Mouse (Mus musculus) limb, embryonic 14.5 days (tissue): ENCODE measurements around the gene Tuba4a. TPM values are rescaled to one million over a fixed set of nuclear protein-coding genes. Genes with fewer than 3 reads are reported as not detected.
A peak's percentile ranks its signal among the peaks of the same experiment; 100 is the strongest.

ENCODE experiments used
- ATAC-seq: fragments of 200-750 bp; cut with Nextera tagmentation; 2 replicates; pipeline ENCODE4 v1.8.0; 2017; ENCODE audit warnings: low read depth, moderate number of reproducible peaks, moderate TSS enrichment; ENCODE audit not compliant: low FRiP score
- DNase-seq: peaks from one replicate; pipeline ENCODE4 v3.0.0-alpha.2; 2015; ENCODE audit warnings: low spot score
- H3K27ac ChIP-seq: fragments of 300-500 bp; sonication (generic); replicated peaks from 2 replicates; pipeline ENCODE4 v1.5.1; 2014; ENCODE audit warnings: low read depth, mild to moderate bottlenecking, low read length, moderate library complexity, mixed read lengths
- H3K27me3 ChIP-seq: fragments of 300-500 bp; sonication (generic); 2 replicates; pipeline ENCODE4 v1.6.1; 2014; ENCODE audit warnings: low read length, mixed read lengths; ENCODE audit not compliant: control insufficient read depth, insufficient read depth
- H3K36me3 ChIP-seq: fragments of 300-500 bp; sonication (generic); 2 replicates; pipeline ENCODE4 v1.6.1; 2014; ENCODE audit warnings: mild to moderate bottlenecking, low read length, moderate library complexity, mixed read lengths; ENCODE audit not compliant: control insufficient read depth, insufficient read depth
- H3K4me1 ChIP-seq: fragments of 300-500 bp; sonication (generic); 2 replicates; pipeline ENCODE4 v1.6.1; 2014; ENCODE audit warnings: antibody characterized with exemption, low read length, mixed read lengths; ENCODE audit not compliant: control insufficient read depth, insufficient read depth
- H3K4me2 ChIP-seq: fragments of 300-500 bp; sonication (generic); replicated peaks from 2 replicates; pipeline ENCODE4 v1.6.1; 2014; ENCODE audit warnings: low read depth, mild to moderate bottlenecking, low read length, moderate library complexity; ENCODE audit not compliant: severe bottlenecking
- H3K4me3 ChIP-seq: fragments of 300-500 bp; sonication (generic); replicated peaks from 2 replicates; pipeline ENCODE4 v1.5.1; 2014; ENCODE audit warnings: low read length
- H3K9ac ChIP-seq: fragments of 300-500 bp; sonication (generic); 2 replicates; pipeline ENCODE4 v1.6.1; 2014; ENCODE audit warnings: mild to moderate bottlenecking, low read depth, low read length, moderate library complexity; ENCODE audit not compliant: severe bottlenecking
- H3K9me3 ChIP-seq: fragments of 300-500 bp; sonication (generic); 2 replicates; pipeline ENCODE4 v1.6.1; 2016; ENCODE audit warnings: low read length; ENCODE audit not compliant: control insufficient read depth
- POLR2A ChIP-seq: fragments of 200-500 bp; IDR thresholded peaks from 2 replicates; pipeline ENCODE4 v1.8.0; 2012; ENCODE audit warnings: inconsistent platforms, mild to moderate bottlenecking, moderate library complexity, borderline replicate concordance; ENCODE audit not compliant: insufficient read depth, insufficient read length; ENCODE audit errors: extremely low read depth
- WGBS: fragments of 180-500 bp; shearing (Covaris S2); extraction: QIAGEN DNeasy Blood & Tissue Kit; methylation state at CpG from one replicate; pipeline ENCODE4 v1.1.7; 2014; 5-methylcytosine and 5-hydroxymethylcytosine counted together
- polyA plus RNA-seq, 2 experiments: library from polyadenylated mRNA; depleted of rRNA in 1 of 2; stranded (reverse) in 1 of 2; unstranded in 1 of 2; fragments of >200 nt; fragmentation: Nextera tagmentation in 1 of 2; extraction: Ambion mirVana in 1 of 2; gene quantifications; 2 replicates each; pipeline versions ENCODE4 v1.2.1 to v1.2.3; 2012 to 2014

The Tuba4a gene
- polyA plus RNA-seq, 2 experiments: 25.1 to 55.9 TPM

GRCm38 (mm10) chr1:75226138-75226537 is 6.5 kb upstream of the Tuba4a start:
- no peaks in the 10 kb centered on the region for H3K36me3 ChIP-seq
- ATAC-seq (no peak), DNase-seq (no peak)
- no peaks in the 10 kb centered on the region for H3K4me1 ChIP-seq
- no peak overlapping the region for H3K27ac ChIP-seq
- H3K4me2 ChIP-seq: no peak overlapping the region
- H3K9ac ChIP-seq: no peak overlapping the region
- no peaks in the 10 kb centered on the region for H3K27me3 ChIP-seq
- H3K4me3 ChIP-seq: no peak overlapping the region
- no peak for TF ChIP-seq POLR2A
- WGBS: 71% methylated on average over 2 of the region's 2 CpGs
- H3K9me3 ChIP-seq: no peaks in the 10 kb centered on the region

GRCm38 (mm10) chr1:75225473-75225872 is 5.8 kb upstream of the Tuba4a start:
- no peak overlapping the region for H3K4me2 ChIP-seq
- no peaks in the 10 kb centered on the region for H3K36me3 ChIP-seq
- no peak for DNase-seq
- no peak overlapping the region for H3K27ac ChIP-seq
- TF ChIP-seq POLR2A: no peak
- no peaks in the 10 kb centered on the region for H3K4me1 ChIP-seq
- ATAC-seq: no peak
- H3K4me3 ChIP-seq: no peak overlapping the region
- 79% methylated on average over 3 of the region's 3 CpGs for WGBS
- H3K9ac ChIP-seq: no peak overlapping the region
- 0 out of 2 replicates have a peak, but pooled peaks cover 3% of the 10 kb centered on the region for H3K27me3 ChIP-seq
- no peaks in the 10 kb centered on the region for H3K9me3 ChIP-seq

- TF ChIP-seq POLR2A: no peak
- peaks cover 21% of the 10 kb centered on the region for H3K27me3 ChIP-seq
- 63% methylated on average over 6 of the region's 6 CpGs for WGBS
- no peaks in the 10 kb centered on the region for H3K36me3 ChIP-seq
- H3K9me3 ChIP-seq: no peaks in the 10 kb centered on the region
- ATAC-seq (no peak), DNase-seq (no peak)
- no peak overlapping the region for H3K27ac ChIP-seq
- H3K4me3 ChIP-seq: no peak overlapping the region
- no peak overlapping the region for H3K4me2 ChIP-seq
- H3K4me1 ChIP-seq: peaks cover 8% of the 10 kb centered on the region; the same call in 1 of the 2 replicates
- no peak overlapping the region for H3K9ac ChIP-seq
Observed at GRCm38 (mm10) chr1:75223532-75223931, 3.9 kb upstream of the Tuba4a start.

- no peak overlapping the region for H3K4me3 ChIP-seq
- H3K9me3 ChIP-seq: no peaks in the 10 kb centered on the region
- TF ChIP-seq POLR2A: no peak
- WGBS: 75% methylated on average over 6 of the region's 6 CpGs
- no peaks in the 10 kb centered on the region for H3K36me3 ChIP-seq
- no peak overlapping the region for H3K4me2 ChIP-seq
- H3K4me1 ChIP-seq: peaks cover 13% of the 10 kb centered on the region
- H3K27ac ChIP-seq: no peak overlapping the region
- DNase-seq: no peak
- no peak for ATAC-seq
- no peak overlapping the region for H3K9ac ChIP-seq
- peaks cover 27% of the 10 kb centered on the region for H3K27me3 ChIP-seq
Observed at GRCm38 (mm10) chr1:75222926-75223325, 3.3 kb upstream of the Tuba4a start.

GRCm38 (mm10) chr1:75221538-75221937 is 1.9 kb upstream of the Tuba4a start:
- ATAC-seq (no peak), DNase-seq (no peak)
- Histone ChIP-seq H3K27me3 (peaks cover 32% of the 10 kb centered on the region), H3K4me1 (peaks cover 13% of the 10 kb centered on the region), H3K27ac (no peak overlapping the region), H3K36me3 (no peaks in the 10 kb centered on the region), H3K4me2 (no peak overlapping the region), H3K9me3 (no peaks in the 10 kb centered on the region), H3K9ac (no peak overlapping the region), H3K4me3 (no peak overlapping the region)
- 58% methylated on average over 3 of the region's 3 CpGs for WGBS
- no peak for TF ChIP-seq POLR2A

- ATAC-seq (peak; percentile 88), DNase-seq (peak; percentile 72)
- H3K4me2 ChIP-seq: peak overlapping the region; percentile 99
- no peak overlapping the region for H3K27ac ChIP-seq
- TF ChIP-seq POLR2A: peak; percentile 41; the same call in 1 of the 2 replicates
- peak overlapping the region; percentile 53 for H3K4me3 ChIP-seq
- WGBS: 0% methylated on average over 24 of the region's 24 CpGs
- H3K27me3 ChIP-seq: peaks cover 32% of the 10 kb centered on the region
- H3K4me1 ChIP-seq: peaks cover 13% of the 10 kb centered on the region
- peak overlapping the region; percentile 47; the same call in 1 of the 2 replicates for H3K9ac ChIP-seq
- H3K36me3 ChIP-seq: peaks cover 19% of the 10 kb centered on the region
- no peaks in the 10 kb centered on the region for H3K9me3 ChIP-seq
Observed at GRCm38 (mm10) chr1:75219078-75219477, 587 bp downstream of the Tuba4a start.
